Mouse (Mus musculus): ENCODE measurements around the gene Tmsb15a. TPM values are rescaled to one million over a fixed set of nuclear protein-coding genes. Genes with fewer than 3 reads are reported as not detected.

Tmsb15a gene
- polyA plus RNA-seq, 1 experiment from 2014 or later = not detected

Small RNAs within 50 kb of the gene (microRNA-seq; reads per million reads assigned to microRNA genes)
- gene Mir7646 = not detected

Other genes with a start within 250 kb of the Tmsb15a start
- not detected in 2 replicates for gene AV320801, start 230.7 kb downstream of the Tmsb15a start, polyA plus RNA-seq (2014; fragmentation: Nextera tagmentation; extraction: Ambion mirVana)
- not detected in 2 replicates for gene Nxf7, start 126.5 kb downstream of the Tmsb15a start, polyA plus RNA-seq (2014; fragmentation: Nextera tagmentation; extraction: Ambion mirVana)
- not detected in 2 replicates for gene Prame, start 97.6 kb downstream of the Tmsb15a start, polyA plus RNA-seq (2014; fragmentation: Nextera tagmentation; extraction: Ambion mirVana)
- not detected in 2 replicates for gene Tcp11x2, start 31.5 kb downstream of the Tmsb15a start, polyA plus RNA-seq (2014; fragmentation: Nextera tagmentation; extraction: Ambion mirVana)
- gene Armcx5, start 17.5 kb upstream of the Tmsb15a start, polyA plus RNA-seq (2014; fragmentation: Nextera tagmentation; extraction: Ambion mirVana) = 7.7 and 9.6 TPM in 2 replicates
- gene Gprasp1, start 17.5 kb upstream of the Tmsb15a start, polyA plus RNA-seq (2014; fragmentation: Nextera tagmentation; extraction: Ambion mirVana) = 47.3 and 47.4 TPM in 2 replicates
- 46.6 and 51.1 TPM in 2 replicates for gene Bhlhb9, start 72.3 kb upstream of the Tmsb15a start, polyA plus RNA-seq (2014; fragmentation: Nextera tagmentation; extraction: Ambion mirVana)
- gene Gprasp2, start 113.8 kb upstream of the Tmsb15a start, polyA plus RNA-seq (2014; fragmentation: Nextera tagmentation; extraction: Ambion mirVana) = 26.6 and 29.1 TPM in 2 replicates

Measured in stomach, embryonic 14.5 days (tissue).